Mouse (Mus musculus) stomach, embryonic 14.5 days (tissue): ENCODE results near the gene Slc38a4. TPM values are rescaled to one million over a fixed set of nuclear protein-coding genes. Genes with fewer than 3 reads are reported as not detected.

Experiments
- ATAC-seq: fragments of 200-750 bp; cut with Nextera tagmentation; 2 replicates; pipeline ENCODE4 v1.8.0; 2017; ENCODE audit warnings: low read depth, moderate TSS enrichment; ENCODE audit not compliant: insufficient number of reproducible peaks, insufficient read depth, low FRiP score
- H3K27ac ChIP-seq: fragments of 300-500 bp; sonication (generic); 2 replicates; pipeline ENCODE4 v1.5.1; 2014; ENCODE audit warnings: mild to moderate bottlenecking, low read length, moderate library complexity, mixed read lengths
- H3K27me3 ChIP-seq: fragments of 300-500 bp; sonication (generic); 2 replicates; pipeline ENCODE4 v1.6.1; 2014; ENCODE audit warnings: low read length, control low read depth, mixed read lengths; ENCODE audit not compliant: control insufficient read depth, insufficient read depth
- H3K36me3 ChIP-seq: fragments of 300-500 bp; sonication (generic); 2 replicates; pipeline ENCODE4 v1.6.1; 2014; ENCODE audit warnings: mild to moderate bottlenecking, control low read depth, low read length, moderate library complexity, mixed read lengths; ENCODE audit not compliant: control insufficient read depth, insufficient read depth
- H3K4me1 ChIP-seq: fragments of 300-500 bp; sonication (generic); 2 replicates; pipeline ENCODE4 v1.6.1; 2014; ENCODE audit warnings: low read length, control low read depth, mixed read lengths; ENCODE audit not compliant: control insufficient read depth, insufficient read depth
- H3K4me2 ChIP-seq: fragments of 300-500 bp; sonication (generic); replicated peaks from 2 replicates; pipeline ENCODE4 v1.6.1; 2014; ENCODE audit warnings: low read depth, low read length, control low read depth
- H3K4me3 ChIP-seq: fragments of 300-500 bp; sonication (generic); 2 replicates; pipeline ENCODE4 v1.5.1; 2014; ENCODE audit warnings: low read depth, low read length, control low read depth
- H3K9ac ChIP-seq: fragments of 300-500 bp; sonication (generic); replicated peaks from 2 replicates; pipeline ENCODE4 v1.6.1; 2014; ENCODE audit warnings: low read depth, mild to moderate bottlenecking, control low read depth, low read length, moderate library complexity, mixed read lengths
- H3K9me3 ChIP-seq: fragments of 300-500 bp; sonication (generic); 2 replicates; pipeline ENCODE4 v1.6.1; 2016; ENCODE audit warnings: low read depth, low read length, control low read depth; ENCODE audit not compliant: control insufficient read depth
- whole genome bisulfite sequencing: fragments of 180-500 bp; shearing (Covaris S2); extraction: QIAGEN DNeasy Blood & Tissue Kit; methylation state at CpG from one replicate; pipeline ENCODE4 v1.1.7; 2014; 5-methylcytosine and 5-hydroxymethylcytosine counted together
- polyA plus RNA-seq: library from polyadenylated mRNA; unstranded; fragments of >200 nt; fragmentation: Nextera tagmentation; extraction: Ambion mirVana; gene quantifications from 2 replicates; pipeline ENCODE4 v1.2.1, GENCODE M21; 2014

Slc38a4 gene
- polyA plus RNA-seq, 1 experiment from 2014 or later = 59.1 TPM

- H3K4me2 ChIP-seq = no peak overlapping the region
- no peaks in the 10 kb centered on the region for H3K9me3 ChIP-seq
- ATAC-seq = no peak
- no peaks in the 10 kb centered on the region for H3K36me3 ChIP-seq
- H3K27me3 ChIP-seq = no peaks in the 10 kb centered on the region
- no peaks in the 10 kb centered on the region for H3K4me1 ChIP-seq
- H3K4me3 ChIP-seq = no peak overlapping the region
- 89% methylated on average over 2 of the region's 2 CpGs for WGBS
- H3K9ac ChIP-seq = no peak overlapping the region
- H3K27ac ChIP-seq = no peak overlapping the region
Measured at GRCm38 (mm10) chr15:97022213-97022612, 33.5 kb downstream of the Slc38a4 start.

- Histone ChIP-seq H3K4me1 (no peaks in the 10 kb centered on the region), H3K27ac (no peak overlapping the region), H3K36me3 (no peaks in the 10 kb centered on the region), H3K4me2 (no peak overlapping the region), H3K27me3 (no peaks in the 10 kb centered on the region), H3K9ac (no peak overlapping the region), H3K9me3 (no peaks in the 10 kb centered on the region), H3K4me3 (no peak overlapping the region)
- WGBS = 70% methylated on average over 6 of the region's 6 CpGs
- no peak for ATAC-seq
Measured at GRCm38 (mm10) chr15:97020221-97020620, 35.5 kb downstream of the Slc38a4 start.

GRCm38 (mm10) chr15:97019323-97019722 is 36.4 kb downstream of the Slc38a4 start:
- H3K36me3 ChIP-seq = no peaks in the 10 kb centered on the region
- ATAC-seq = no peak
- no peaks in the 10 kb centered on the region for H3K4me1 ChIP-seq
- H3K27ac ChIP-seq = no peak overlapping the region
- H3K4me2 ChIP-seq = no peak overlapping the region; the same call in 1 of the 2 replicates
- no peaks in the 10 kb centered on the region for H3K9me3 ChIP-seq
- WGBS = 55% methylated on average over 11 of the region's 11 CpGs
- no peak overlapping the region for H3K4me3 ChIP-seq
- H3K27me3 ChIP-seq = no peaks in the 10 kb centered on the region
- H3K9ac ChIP-seq = no peak overlapping the region

GRCm38 (mm10) chr15:97017195-97017594 is 38.6 kb downstream of the Slc38a4 start:
- no peaks in the 10 kb centered on the region for H3K4me1 ChIP-seq
- no peak overlapping the region for H3K9ac ChIP-seq
- H3K27ac ChIP-seq = no peak overlapping the region
- H3K36me3 ChIP-seq = peaks cover 5% of the 10 kb centered on the region; the same call in 1 of the 2 replicates
- no peaks in the 10 kb centered on the region for H3K9me3 ChIP-seq
- ATAC-seq = no peak
- 86% methylated on average over 9 of the region's 9 CpGs for WGBS
- no peak overlapping the region for H3K4me3 ChIP-seq
- H3K27me3 ChIP-seq = no peaks in the 10 kb centered on the region
- no peak overlapping the region for H3K4me2 ChIP-seq

GRCm38 (mm10) chr15:97015036-97015596 is 40.6 kb downstream of the Slc38a4 start:
- Histone ChIP-seq H3K4me2 (no peak overlapping the region), H3K36me3 (peaks cover 5% of the 10 kb centered on the region; the same call in 1 of the 2 replicates), H3K4me3 (no peak overlapping the region), H3K9ac (no peak overlapping the region), H3K4me1 (no peaks in the 10 kb centered on the region), H3K27ac (no peak overlapping the region), H3K9me3 (no peaks in the 10 kb centered on the region), H3K27me3 (no peaks in the 10 kb centered on the region)
- no peak for ATAC-seq
- 86% methylated on average over 12 of the region's 12 CpGs for WGBS

GRCm38 (mm10) chr15:97011599-97012372 is 44.0 kb downstream of the Slc38a4 start:
- Histone ChIP-seq H3K27me3 (no peaks in the 10 kb centered on the region), H3K4me3 (no peak overlapping the region), H3K36me3 (peaks cover 7% of the 10 kb centered on the region; the same call in 1 of the 2 replicates), H3K4me1 (no peaks in the 10 kb centered on the region), H3K4me2 (no peak overlapping the region), H3K9ac (no peak overlapping the region), H3K9me3 (no peaks in the 10 kb centered on the region), H3K27ac (no peak overlapping the region)
- whole genome bisulfite sequencing = 72% methylated on average over 14 of the region's 14 CpGs
- no peak for ATAC-seq

GRCm38 (mm10) chr15:97009271-97009670 is 46.5 kb downstream of the Slc38a4 start:
- Histone ChIP-seq H3K27me3 (no peaks in the 10 kb centered on the region), H3K36me3 (peaks cover 7% of the 10 kb centered on the region; the same call in 1 of the 2 replicates), H3K9ac (no peak overlapping the region), H3K4me3 (no peak overlapping the region), H3K27ac (no peak overlapping the region), H3K9me3 (no peaks in the 10 kb centered on the region), H3K4me1 (peaks cover 5% of the 10 kb centered on the region; the same call in 1 of the 2 replicates), H3K4me2 (no peak overlapping the region)
- no peak for ATAC-seq
- 72% methylated on average over 3 of the region's 3 CpGs for WGBS

GRCm38 (mm10) chr15:97005631-97006234 is 50.0 kb downstream of the Slc38a4 start:
- no peaks in the 10 kb centered on the region for H3K27me3 ChIP-seq
- H3K9me3 ChIP-seq = no peaks in the 10 kb centered on the region
- peaks cover 23% of the 10 kb centered on the region; the same call in 1 of the 2 replicates for H3K4me1 ChIP-seq
- no peak overlapping the region for H3K9ac ChIP-seq
- no peak overlapping the region for H3K4me2 ChIP-seq
- no peak overlapping the region for H3K4me3 ChIP-seq
- WGBS = 84% methylated on average over 15 of the region's 15 CpGs
- no peak overlapping the region for H3K27ac ChIP-seq
- H3K36me3 ChIP-seq = 0 out of 2 replicates have a peak, but pooled peaks cover 2% of the 10 kb centered on the region
- no peak for ATAC-seq
